Mouse (Mus musculus) forebrain, embryonic 16.5 days (tissue): ENCODE measurements around the gene Trabd. TPM values are rescaled to one million over a fixed set of nuclear protein-coding genes. Genes with fewer than 3 reads are reported as not detected.

Source experiments
- ATAC-seq: fragments of 200-750 bp; cut with Nextera tagmentation; 2 replicates; pipeline ENCODE4 v1.8.0; 2017; ENCODE audit warnings: mild to moderate bottlenecking, moderate library complexity
- H3K27ac ChIP-seq: fragments of 300-500 bp; sonication (generic); 2 replicates; pipeline ENCODE4 v1.5.1; 2014; ENCODE audit warnings: low read length, control low read depth
- H3K27me3 ChIP-seq: fragments of 300-500 bp; sonication (generic); replicated peaks from 2 replicates; pipeline ENCODE4 v1.6.1; 2014; ENCODE audit warnings: low read length; ENCODE audit not compliant: control insufficient read depth, insufficient read depth
- H3K36me3 ChIP-seq: fragments of 300-500 bp; sonication (generic); 2 replicates; pipeline ENCODE4 v1.6.1; 2014; ENCODE audit not compliant: control insufficient read depth, insufficient read depth
- H3K4me1 ChIP-seq: fragments of 300-500 bp; sonication (generic); replicated peaks from 2 replicates; pipeline ENCODE4 v1.6.1; 2014; ENCODE audit warnings: low read length; ENCODE audit not compliant: control insufficient read depth, insufficient read depth
- H3K4me2 ChIP-seq: fragments of 300-500 bp; sonication (generic); 2 replicates; pipeline ENCODE4 v1.6.1; 2014; ENCODE audit warnings: mild to moderate bottlenecking, low read length, control low read depth
- H3K4me3 ChIP-seq: fragments of 300-500 bp; sonication (generic); replicated peaks from 2 replicates; pipeline ENCODE4 v1.5.1; 2014; ENCODE audit warnings: mild to moderate bottlenecking, low read length, control low read depth
- H3K9ac ChIP-seq: fragments of 300-500 bp; sonication (generic); replicated peaks from 2 replicates; pipeline ENCODE4 v1.6.1; 2014; ENCODE audit warnings: low read depth, low read length, control low read depth
- H3K9me3 ChIP-seq: fragments of 300-500 bp; sonication (generic); 2 replicates; pipeline ENCODE4 v1.6.1; 2016; ENCODE audit warnings: low read length; ENCODE audit not compliant: control insufficient read depth
- WGBS: fragments of 180-500 bp; shearing (Covaris S2); extraction: QIAGEN DNeasy Blood & Tissue Kit; methylation state at CpG from one replicate; pipeline ENCODE4 v1.1.7; 2014; 5-methylcytosine and 5-hydroxymethylcytosine counted together
- polyA plus RNA-seq: library from polyadenylated mRNA; unstranded; fragments of >200 nt; fragmentation: Nextera tagmentation; extraction: Ambion mirVana; gene quantifications from 2 replicates; pipeline ENCODE4 v1.2.1, GENCODE M21; 2015

The Trabd gene
- polyA plus RNA-seq: 36.2 and 39.8 TPM in 2 replicates

- Histone ChIP-seq H3K4me2 (peak within 1 kb of the TSS; percentile 91), H3K9ac (peak within 1 kb of the TSS; percentile 91), H3K4me3 (peak within 1 kb of the TSS; percentile 84), H3K27ac (peak within 1 kb of the TSS; percentile 76), H3K4me1 (peaks cover 32% of the 10 kb centered on the region), H3K27me3 (no peaks in the 10 kb centered on the region), H3K36me3 (peaks cover 3% of the 10 kb centered on the region; the same call in 1 of the 2 replicates), H3K9me3 (no peaks in the 10 kb centered on the region)
- peak; percentile 13 for ATAC-seq
- WGBS: 19% methylated on average over 11 of the region's 11 CpGs
Observed at GRCm38 (mm10) chr15:89074613-89075477, at the start of gene Trabd. Trabd (plus strand) TSS chr15:89075124.

- Histone ChIP-seq H3K36me3 (no peaks in the 10 kb centered on the region), H3K4me1 (no peaks in the 10 kb centered on the region), H3K27me3 (no peaks in the 10 kb centered on the region), H3K9ac (no peak overlapping the region), H3K27ac (no peak overlapping the region), H3K9me3 (peaks cover 6% of the 10 kb centered on the region; the same call in 1 of the 2 replicates), H3K4me2 (no peak overlapping the region), H3K4me3 (no peak overlapping the region)
- no peak for ATAC-seq
- WGBS: 76% methylated on average over 5 of the region's 5 CpGs
Observed at GRCm38 (mm10) chr15:89044381-89044780, 30.5 kb upstream of the Trabd start.

- Histone ChIP-seq H3K4me1 (no peaks in the 10 kb centered on the region), H3K27ac (no peak overlapping the region), H3K36me3 (no peaks in the 10 kb centered on the region), H3K9me3 (peaks cover 6% of the 10 kb centered on the region; the same call in 1 of the 2 replicates), H3K9ac (no peak overlapping the region), H3K4me2 (no peak overlapping the region), H3K4me3 (no peak overlapping the region), H3K27me3 (no peaks in the 10 kb centered on the region)
- ATAC-seq: no peak
- WGBS: 78% methylated on average over 4 of the region's 4 CpGs
Observed at GRCm38 (mm10) chr15:89046356-89046755, 28.6 kb upstream of the Trabd start.

- Histone ChIP-seq H3K4me1 (peaks cover 6% of the 10 kb centered on the region), H3K4me3 (no peak overlapping the region), H3K4me2 (no peak overlapping the region), H3K27ac (no peak overlapping the region), H3K27me3 (no peaks in the 10 kb centered on the region), H3K9me3 (no peaks in the 10 kb centered on the region), H3K36me3 (no peaks in the 10 kb centered on the region), H3K9ac (no peak overlapping the region)
- WGBS: 90% methylated on average over 7 of the region's 7 CpGs
- ATAC-seq: no peak
Observed at GRCm38 (mm10) chr15:89054666-89055065, 20.3 kb upstream of the Trabd start.

DNA sequence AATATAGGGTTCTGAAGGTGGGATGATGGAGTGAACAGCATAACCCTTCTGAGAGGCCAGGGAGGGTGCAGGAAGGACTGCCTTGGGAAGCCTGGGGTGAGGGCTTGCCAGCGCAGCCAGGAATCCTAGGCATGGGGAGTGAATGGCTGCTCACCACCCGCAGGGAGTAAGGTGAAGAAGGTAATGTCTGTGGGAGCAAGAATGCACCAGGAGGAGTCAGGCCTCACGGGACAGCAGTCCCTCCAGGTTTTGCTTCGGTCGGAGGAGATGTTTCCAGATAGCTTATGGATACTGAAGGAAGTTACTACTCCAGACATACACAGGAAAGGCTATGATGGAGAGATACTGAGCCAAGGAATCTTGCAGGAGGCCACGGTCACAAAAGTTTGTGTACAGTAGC is 16.2 kb upstream of the Trabd start:
- no peak for ATAC-seq
- H3K4me2 ChIP-seq: peak overlapping the region; percentile 94
- H3K27me3 ChIP-seq: no peaks in the 10 kb centered on the region
- peaks cover 15% of the 10 kb centered on the region for H3K4me1 ChIP-seq
- H3K27ac ChIP-seq: no peak overlapping the region
- H3K9me3 ChIP-seq: no peaks in the 10 kb centered on the region
- peak overlapping the region; percentile 69 for H3K4me3 ChIP-seq
- WGBS: 27% methylated on average over 6 of the region's 6 CpGs
- no peaks in the 10 kb centered on the region for H3K36me3 ChIP-seq
- peak overlapping the region; percentile 82; the same call in 1 of the 2 replicates for H3K9ac ChIP-seq

GRCm38 (mm10) chr15:89059161-89059931 is 15.6 kb upstream of the Trabd start, which contains the start of gene Panx2:
Panx2 (plus strand) TSS chr15:89059734.
- H3K27ac ChIP-seq: peak within 1 kb of the TSS; percentile 37; the same call in 1 of the 2 replicates
- H3K9me3 ChIP-seq: no peaks in the 10 kb centered on the region
- ATAC-seq: peak; percentile 34
- H3K27me3 ChIP-seq: no peaks in the 10 kb centered on the region
- H3K36me3 ChIP-seq: no peaks in the 10 kb centered on the region
- peak within 1 kb of the TSS; percentile 94 for H3K4me2 ChIP-seq
- peaks cover 15% of the 10 kb centered on the region for H3K4me1 ChIP-seq
- peak within 1 kb of the TSS; percentile 69 for H3K4me3 ChIP-seq
- H3K9ac ChIP-seq: peak within 1 kb of the TSS; percentile 82
- WGBS: under 1% methylated on average over 38 of the region's 57 CpGs

- Histone ChIP-seq H3K4me3 (peak overlapping the region; percentile 69), H3K9ac (peak overlapping the region; percentile 82), H3K9me3 (no peaks in the 10 kb centered on the region), H3K36me3 (no peaks in the 10 kb centered on the region), H3K27ac (peak overlapping the region; percentile 37; the same call in 1 of the 2 replicates), H3K27me3 (no peaks in the 10 kb centered on the region), H3K4me1 (peaks cover 15% of the 10 kb centered on the region), H3K4me2 (peak overlapping the region; percentile 94)
- WGBS: 1% methylated on average over 40 of the region's 48 CpGs
- peak; percentile 36 for ATAC-seq
Observed at GRCm38 (mm10) chr15:89060032-89060681, 14.8 kb upstream of the Trabd start.

DNA sequence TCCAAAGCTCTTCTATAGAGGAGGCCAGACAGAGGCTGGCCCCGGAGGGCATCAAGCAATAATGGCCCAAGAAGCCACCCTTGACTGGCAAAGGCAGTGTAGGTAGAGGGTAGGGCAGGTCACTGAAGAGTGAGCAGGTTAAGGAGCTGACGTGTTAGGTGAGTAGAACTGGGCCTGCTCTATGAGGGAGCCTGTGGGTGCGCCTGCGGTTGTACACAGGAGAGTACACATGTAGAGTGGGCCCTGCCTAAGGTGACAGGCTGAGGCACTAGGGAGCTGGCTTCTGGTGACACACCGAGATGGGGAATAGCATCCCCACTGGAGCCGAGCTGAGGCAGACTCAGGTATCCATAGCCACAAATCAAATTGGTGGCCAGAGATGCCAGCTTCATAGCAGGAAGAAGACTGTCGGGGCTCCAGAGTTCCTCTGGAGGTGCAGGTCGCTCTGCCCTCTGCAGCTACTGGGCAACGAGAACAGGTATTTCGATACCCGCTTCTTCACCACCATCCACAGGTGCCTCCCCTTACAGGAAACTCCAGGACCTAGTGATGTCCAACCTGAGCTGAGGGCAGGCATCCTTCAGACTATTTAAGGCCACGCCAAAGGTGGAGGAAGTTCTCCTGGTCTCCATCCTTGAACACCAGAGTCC is 14.0 kb upstream of the Trabd start:
- Histone ChIP-seq H3K9me3 (no peaks in the 10 kb centered on the region), H3K36me3 (no peaks in the 10 kb centered on the region), H3K4me1 (peaks cover 15% of the 10 kb centered on the region), H3K4me3 (peak overlapping the region; percentile 69), H3K4me2 (peak overlapping the region; percentile 94), H3K9ac (0 out of 2 replicates have a peak overlapping the region, but pooled peaks have one; percentile 0), H3K27me3 (no peaks in the 10 kb centered on the region), H3K27ac (no peak overlapping the region)
- peak; percentile 19; the same call in 1 of the 2 replicates for ATAC-seq
- WGBS: 92% methylated on average over 12 of the region's 12 CpGs
